Comparison of ENCODE assay signal across 8 mouse cellular contexts in the genomic region with DNA sequence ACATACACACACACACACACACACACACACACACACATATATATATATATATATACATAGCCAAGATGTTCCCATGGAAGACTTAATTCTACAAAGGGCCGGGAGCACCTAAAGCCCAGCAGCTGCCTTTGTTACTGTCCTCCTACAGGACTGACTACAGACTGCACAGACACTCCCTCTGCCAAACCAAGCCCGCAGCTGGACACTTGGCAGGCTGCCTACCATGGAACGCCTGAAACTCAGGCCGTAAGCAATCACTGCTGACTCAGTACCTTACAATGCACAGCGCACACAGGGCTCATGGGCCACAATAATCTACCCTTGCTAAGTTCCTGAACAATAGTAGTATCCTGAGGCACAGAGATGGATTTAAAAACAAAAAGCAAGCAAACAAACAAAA.
DNase-seq lines count a peak whose midpoint lies in the region; ATAC-seq and TF ChIP-seq lines count a peak whose summit lies in the region.

No protein-coding gene starts in this region.

- WGBS in forebrain, embryonic 10.5 days: 63% methylated on average over 5 of the region's 5 CpGs
- 0% methylated on average over 5 of the region's 5 CpGs for WGBS in heart, embryonic 14.5 days
- 51% methylated on average over 5 of the region's 5 CpGs for WGBS in liver, postnatal 0 days (ENCODE audit: insufficient replicate concordance)

- no peak for TF ChIP-seq CTCF in liver, postnatal 0 days (IDR thresholded peaks at IDR 0.05; ENCODE audit: low read depth)

- H3K9me3 ChIP-seq in forebrain, embryonic 10.5 days: no peaks in the 10 kb centered on the region
- H3K9me3 ChIP-seq in heart, embryonic 14.5 days (ENCODE audit: control insufficient read depth, low read length): no peaks in the 10 kb centered on the region
- no peaks in the 10 kb centered on the region for H3K9me3 ChIP-seq in liver, postnatal 0 days (ENCODE audit: low read length)

- H3K9ac ChIP-seq in heart, embryonic 14.5 days (ENCODE audit: low read length): no peak overlapping the region
- H3K9ac ChIP-seq in liver, postnatal 0 days (replicated peaks): no peak overlapping the region

- peak; percentile 38 for DNase-seq in embryo, embryonic 11 days
- DNase-seq in embryo, embryonic 10 days (ENCODE audit: low spot score): no peak
- no peak for DNase-seq in forebrain, embryonic 10.5 days (ENCODE audit: extremely low spot score, low spot score)
- peak; percentile 92 for DNase-seq in kidney, postnatal 10 days
- peak; percentile 76 for DNase-seq in liver, postnatal 0 days
- peak; percentile 87 for DNase-seq in retina, postnatal 1 day

- no peak overlapping the region for H3K4me2 ChIP-seq in heart, embryonic 14.5 days (ENCODE audit: low read length)
- H3K4me2 ChIP-seq in liver, postnatal 0 days (ENCODE audit: low read depth, low read length): no peak overlapping the region

- H3K36me3 ChIP-seq in forebrain, embryonic 10.5 days (replicated peaks): no peaks in the 10 kb centered on the region
- no peaks in the 10 kb centered on the region for H3K36me3 ChIP-seq in heart, embryonic 14.5 days (ENCODE audit: control insufficient read depth, insufficient read depth, low read length)
- no peaks in the 10 kb centered on the region for H3K36me3 ChIP-seq in liver, postnatal 0 days (replicated peaks; ENCODE audit: insufficient read depth, low read length)

- no peaks in the 10 kb centered on the region for H3K27me3 ChIP-seq in forebrain, embryonic 10.5 days (ENCODE audit: poor library complexity, severe bottlenecking)
- no peaks in the 10 kb centered on the region for H3K27me3 ChIP-seq in heart, embryonic 14.5 days (ENCODE audit: control insufficient read depth, insufficient read depth, low read length)
- no peaks in the 10 kb centered on the region for H3K27me3 ChIP-seq in liver, postnatal 0 days (ENCODE audit: insufficient read depth, low read length)

- no peak for TF ChIP-seq EP300 in liver, postnatal 0 days (IDR thresholded peaks at IDR 0.05; ENCODE audit: low read depth)

- ATAC-seq in heart, embryonic 14.5 days (ENCODE audit: insufficient number of reproducible peaks, insufficient read depth, low FRiP score, low read depth): peak; percentile 86
- peak; percentile 65 for ATAC-seq in liver, postnatal 0 days
- ATAC-seq in erythroblast, adult 5-6 weeks (replicated peaks; ENCODE audit: low FRiP score, poor library complexity, severe bottlenecking): no peak

- H3K4me3 ChIP-seq in forebrain, embryonic 10.5 days: no peak overlapping the region
- H3K4me3 ChIP-seq in heart, embryonic 14.5 days (ENCODE audit: control insufficient read depth in 1 of 2, insufficient read depth in 1 of 2, low read depth in 1 of 2, low read length in 2 of 2): no peak overlapping the region
- H3K4me3 ChIP-seq in liver, postnatal 0 days (ENCODE audit: low read depth, low read length): no peak overlapping the region

- H3K4me1 ChIP-seq in forebrain, embryonic 10.5 days: peaks cover 30% of the 10 kb centered on the region
- peaks cover 6 to 25% of the 10 kb centered on the region in 2 experiments for H3K4me1 ChIP-seq in heart, embryonic 14.5 days (ENCODE audit: control insufficient read depth in 2 of 2, insufficient read depth in 2 of 2, low read length in 2 of 2)
- H3K4me1 ChIP-seq in liver, postnatal 0 days (ENCODE audit: insufficient read depth): peaks cover 3% of the 10 kb centered on the region; the same call in 1 of the 2 replicates

- H3K27ac ChIP-seq in forebrain, embryonic 10.5 days: peak overlapping the region; percentile 63; the same call in 1 of the 2 replicates
- H3K27ac ChIP-seq in heart, embryonic 14.5 days (replicated peaks in 1 of 2; ENCODE audit: control insufficient read depth in 1 of 2, insufficient read depth in 1 of 2, low read depth in 2 of 2, low read length in 2 of 2): peak overlapping the region in 1 of 2 experiments; percentile 16; a peak in 1 of 4 replicates
- H3K27ac ChIP-seq in liver, postnatal 0 days (ENCODE audit: low read depth): no peak overlapping the region

Comparison
In these comparisons a context has a peak if more than half of its experiments do, and no peak if none do; other contexts are left out.
1. DNase-seq: peak in embryo, embryonic 11 days (single experiment), kidney, postnatal 10 days (single experiment), liver, postnatal 0 days (single experiment) and retina, postnatal 1 day (single experiment); none in embryo, embryonic 10 days (single experiment) and forebrain, embryonic 10.5 days (single experiment).